Mouse (Mus musculus): ENCODE results near the gene Adcy6. TPM values are rescaled to one million over a fixed set of nuclear protein-coding genes. Genes with fewer than 3 reads are reported as not detected.

The Adcy6 gene
- 8.7 and 9.7 TPM in 2 replicates for polyA plus RNA-seq (2015; fragmentation: Nextera tagmentation; extraction: Ambion mirVana)

GRCm38 (mm10) chr15:98609331-98610130 is at the start of gene Adcy6:
Gene Adcy6 (minus strand): TSS chr15:98610076.

GRCm38 (mm10) chr15:98630540-98630939 is 20.7 kb upstream of the Adcy6 start, which contains the start of gene Cacnb3:
Gene Cacnb3 (plus strand): TSS chr15:98630840.

DNA sequence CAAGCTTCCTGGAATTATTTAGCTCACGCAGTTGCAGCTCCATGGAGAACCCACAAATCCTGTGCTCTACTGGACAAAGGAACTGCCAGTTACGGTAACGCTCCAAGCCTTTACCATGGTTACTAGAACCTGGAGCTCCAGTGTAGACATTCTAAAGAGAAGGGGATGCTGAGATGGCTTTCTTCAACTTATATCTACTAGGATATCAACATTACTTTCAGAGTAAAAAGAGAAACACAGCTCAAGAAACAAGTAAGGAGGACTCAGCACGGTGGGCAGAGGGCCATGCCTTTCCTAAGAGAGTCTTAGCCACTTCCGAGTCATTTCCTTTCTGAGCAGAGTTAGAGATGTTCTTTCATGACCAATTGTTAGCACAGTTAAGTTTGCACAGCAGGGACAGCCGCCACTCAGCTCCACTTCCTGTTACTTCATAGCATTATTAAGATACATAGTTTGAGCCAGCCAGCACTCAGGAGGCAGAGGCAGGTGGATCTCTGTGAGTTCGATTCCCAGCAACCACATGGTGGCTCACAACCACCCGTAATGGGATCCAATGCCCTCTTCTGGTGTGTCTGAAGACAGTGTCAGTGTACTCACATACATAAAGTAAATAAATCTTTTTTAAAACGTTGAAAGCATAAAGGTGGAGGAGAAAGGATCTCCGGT is 38.9 kb downstream of the Adcy6 start, which contains the start of the genes Ccnt1 and 4930415O20Rik:
Gene Ccnt1, minus strand, starts transcription at position 51 of the 666 bp plus-strand sequence.
Gene 4930415O20Rik, plus strand, starts transcription at position 132 of the 666 bp plus-strand sequence.

Other genes with a start within 250 kb of the Adcy6 start
- gene Olfr283, start 229.1 kb downstream of the Adcy6 start, polyA plus RNA-seq (2015; fragmentation: Nextera tagmentation; extraction: Ambion mirVana) = not detected in 2 replicates
- not detected in 2 replicates for gene Olfr282, start 178.9 kb downstream of the Adcy6 start, polyA plus RNA-seq (2015; fragmentation: Nextera tagmentation; extraction: Ambion mirVana)
- gene Olfr281, start 157.5 kb downstream of the Adcy6 start, polyA plus RNA-seq (2015; fragmentation: Nextera tagmentation; extraction: Ambion mirVana) = 0.14 TPM in 1 of 2 replicates, not detected in the other
- gene OR5BS1P, start 140.2 kb downstream of the Adcy6 start, polyA plus RNA-seq (2015; fragmentation: Nextera tagmentation; extraction: Ambion mirVana) = not detected in 2 replicates
- gene Lalba, start 127.4 kb downstream of the Adcy6 start, polyA plus RNA-seq (2015; fragmentation: Nextera tagmentation; extraction: Ambion mirVana) = not detected in 2 replicates
- gene Olfr279, start 117.7 kb downstream of the Adcy6 start, polyA plus RNA-seq (2015; fragmentation: Nextera tagmentation; extraction: Ambion mirVana) = not detected in 2 replicates
- gene Kansl2, start 75.8 kb downstream of the Adcy6 start, polyA plus RNA-seq (2015; fragmentation: Nextera tagmentation; extraction: Ambion mirVana) = 80.5 and 87.7 TPM in 2 replicates
- gene Ccnt1, start 39.2 kb downstream of the Adcy6 start, polyA plus RNA-seq (2015; fragmentation: Nextera tagmentation; extraction: Ambion mirVana) = 40.5 and 42.5 TPM in 2 replicates
- gene 4930415O20Rik, start 39.1 kb downstream of the Adcy6 start, polyA plus RNA-seq (2015; fragmentation: Nextera tagmentation; extraction: Ambion mirVana) = not detected in 2 replicates
- 76.7 and 90.3 TPM in 2 replicates for gene Cacnb3, start 20.8 kb upstream of the Adcy6 start, polyA plus RNA-seq (2015; fragmentation: Nextera tagmentation; extraction: Ambion mirVana)
- 20.5 and 21.6 TPM in 2 replicates for gene Ddx23, start 52.8 kb upstream of the Adcy6 start, polyA plus RNA-seq (2015; fragmentation: Nextera tagmentation; extraction: Ambion mirVana)
- 18.3 and 19.6 TPM in 2 replicates for gene Rnd1, start 67.4 kb upstream of the Adcy6 start, polyA plus RNA-seq (2015; fragmentation: Nextera tagmentation; extraction: Ambion mirVana)
- gene Ccdc65, start 98.1 kb upstream of the Adcy6 start, polyA plus RNA-seq (2015; fragmentation: Nextera tagmentation; extraction: Ambion mirVana) = 8.8 and 9.1 TPM in 2 replicates
- 7.5 and 8.3 TPM in 2 replicates for gene Fkbp11, start 118.1 kb upstream of the Adcy6 start, polyA plus RNA-seq (2015; fragmentation: Nextera tagmentation; extraction: Ambion mirVana)
- gene Arf3, start 153.1 kb upstream of the Adcy6 start, polyA plus RNA-seq (2015; fragmentation: Nextera tagmentation; extraction: Ambion mirVana) = 107 and 109 TPM in 2 replicates
- 0.06 TPM in 1 of 2 replicates, not detected in the other for gene Wnt10b, start 168.1 kb upstream of the Adcy6 start, polyA plus RNA-seq (2015; fragmentation: Nextera tagmentation; extraction: Ambion mirVana)
- 0.34 and 0.43 TPM in 2 replicates for gene Wnt1, start 179.8 kb upstream of the Adcy6 start, polyA plus RNA-seq (2015; fragmentation: Nextera tagmentation; extraction: Ambion mirVana)
- gene Ddn, start 199.4 kb upstream of the Adcy6 start, polyA plus RNA-seq (2015; fragmentation: Nextera tagmentation; extraction: Ambion mirVana) = 0.32 and 0.39 TPM in 2 replicates
- 52.9 and 53.3 TPM in 2 replicates for gene Prkag1, start 221.4 kb upstream of the Adcy6 start, polyA plus RNA-seq (2015; fragmentation: Nextera tagmentation; extraction: Ambion mirVana)